Mouse (Mus musculus) ovary, adult 18-20 months (tissue): ENCODE measurements around the gene Txnrd3.

Experiments used
- DNase-seq: peaks from one replicate; pipeline ENCODE4 v3.0.0; 2022; ENCODE audit warnings: low spot score, mixed read lengths

Txnrd3 gene

GRCm38 (mm10) chr6:89658342-89658741 lies 14.6 kb downstream of the Txnrd3 start:
- no peak for DNase-seq

GRCm38 (mm10) chr6:89658931-89659330 lies 15.1 kb downstream of the Txnrd3 start:
- no peak for DNase-seq

DNA sequence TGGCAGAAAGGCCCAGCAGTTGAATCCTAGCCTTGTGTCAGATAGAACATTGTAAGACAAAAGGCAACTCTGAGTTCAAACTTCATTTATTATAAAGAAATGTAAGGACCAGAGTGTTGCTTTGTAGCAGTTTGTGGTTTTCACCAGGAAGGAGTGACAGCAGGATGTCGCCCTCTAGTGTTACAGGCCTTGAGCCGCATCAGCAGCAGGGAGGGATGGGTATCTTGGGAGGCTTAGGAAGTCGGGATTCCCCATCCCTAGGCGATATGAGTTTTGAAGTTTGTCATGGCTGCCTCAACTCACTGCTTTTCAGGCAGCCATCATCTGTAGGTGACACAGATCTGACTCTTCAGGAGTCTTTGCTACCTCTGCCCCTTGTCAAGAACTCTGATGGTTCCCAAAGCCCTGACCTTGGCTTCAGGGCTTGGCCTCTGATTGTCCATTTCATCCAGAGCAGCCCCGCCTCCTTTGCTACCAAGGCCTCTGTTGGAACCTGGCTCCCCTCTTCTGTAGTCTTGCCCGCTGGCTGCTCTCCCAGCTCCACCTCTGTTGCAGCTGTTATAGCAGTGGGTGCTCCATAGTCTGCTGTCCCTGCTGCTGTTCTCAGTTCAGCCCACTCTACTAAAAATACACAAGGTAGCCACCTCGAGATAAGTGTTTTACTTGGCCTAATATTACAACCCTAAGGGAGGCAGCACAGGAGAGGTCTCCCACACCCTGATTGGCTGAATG lies 16.1 kb downstream of the Txnrd3 start:
- no peak for DNase-seq

- DNase-seq, result no peak
These were observed 16.7 kb downstream of the Txnrd3 start for GRCm38 (mm10) chr6:89660490-89660889.

DNA sequence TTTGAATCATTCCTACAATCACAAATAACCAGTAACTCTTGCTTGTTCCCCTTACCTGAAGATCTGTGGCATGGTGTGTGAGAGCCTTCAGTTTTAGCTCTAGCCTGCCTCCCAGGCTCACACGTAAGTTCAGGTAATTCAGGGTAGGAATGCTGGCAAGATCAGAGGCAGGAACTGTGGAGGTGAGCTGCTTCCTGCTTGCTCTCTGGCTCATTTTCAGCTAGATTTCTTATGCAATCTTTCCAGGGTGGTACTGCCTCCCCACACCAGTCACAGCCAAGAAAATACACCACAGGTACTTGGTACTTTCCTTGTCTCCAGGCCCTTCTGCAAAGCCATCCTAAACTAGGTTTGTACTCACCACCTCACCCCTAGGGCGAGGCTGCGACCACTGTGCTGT lies 18.7 kb downstream of the Txnrd3 start:
- no peak for DNase-seq

DNA sequence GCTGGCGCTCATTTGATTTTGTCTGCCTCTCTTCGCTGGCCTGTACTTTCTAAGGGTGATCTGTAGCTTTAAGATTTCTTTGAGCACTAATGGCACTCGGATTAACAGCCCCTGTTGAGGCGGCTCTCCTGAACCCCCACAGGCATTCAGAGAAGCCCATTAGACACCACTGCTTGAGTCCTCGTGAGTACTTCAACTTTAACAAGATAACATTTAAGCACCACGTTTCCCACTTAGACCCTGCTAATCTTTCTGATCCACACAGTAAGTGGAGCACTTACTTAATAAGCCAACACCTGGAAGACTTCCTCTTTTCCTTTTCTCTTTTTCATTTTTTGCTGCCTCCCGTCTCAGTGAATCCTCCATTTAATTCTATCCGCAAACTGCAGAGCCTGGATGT lies 21.4 kb downstream of the Txnrd3 start:
- no peak for DNase-seq

DNA sequence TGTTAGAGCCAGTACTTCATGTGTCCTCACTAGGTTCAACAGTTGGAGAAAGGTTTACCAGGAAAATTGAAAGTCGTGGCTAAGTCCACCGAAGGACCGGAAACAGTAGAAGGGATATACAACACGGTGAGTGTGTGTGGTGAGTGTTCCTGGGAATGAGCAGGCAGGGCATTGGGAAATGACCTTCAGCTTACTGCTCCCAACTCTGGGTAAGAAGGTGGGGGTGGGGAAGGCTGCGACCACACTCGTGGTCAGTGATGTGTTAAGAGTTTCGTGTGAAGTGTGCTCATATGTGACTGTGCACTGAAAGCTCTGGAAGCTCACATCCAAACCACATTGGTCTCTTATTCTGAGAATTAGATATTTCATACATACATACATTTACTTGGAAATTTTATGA lies 21.9 kb downstream of the Txnrd3 start:
- DNase-seq, result no peak

- DNase-seq, result no peak
These were observed 23.2 kb downstream of the Txnrd3 start for GRCm38 (mm10) chr6:89666976-89667375.

DNA sequence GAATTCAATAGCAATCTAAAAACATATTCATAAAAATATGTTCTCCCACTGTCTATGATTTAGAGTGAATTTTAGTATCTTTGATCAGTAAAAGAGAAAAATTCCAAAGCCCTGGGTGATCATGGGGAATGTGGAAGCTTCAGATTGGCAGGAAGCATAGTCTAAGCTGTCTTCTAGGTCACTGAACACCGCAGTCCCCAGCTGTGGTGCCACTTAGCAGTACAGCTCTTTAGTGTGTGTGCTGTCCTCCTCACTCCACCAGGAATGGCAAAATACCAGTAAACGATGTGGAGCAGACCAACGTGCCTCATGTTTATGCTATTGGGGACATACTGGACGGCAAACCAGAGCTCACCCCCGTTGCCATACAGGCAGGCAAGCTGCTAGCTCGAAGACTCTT lies 25.8 kb downstream of the Txnrd3 start:
- no peak for DNase-seq

DNA sequence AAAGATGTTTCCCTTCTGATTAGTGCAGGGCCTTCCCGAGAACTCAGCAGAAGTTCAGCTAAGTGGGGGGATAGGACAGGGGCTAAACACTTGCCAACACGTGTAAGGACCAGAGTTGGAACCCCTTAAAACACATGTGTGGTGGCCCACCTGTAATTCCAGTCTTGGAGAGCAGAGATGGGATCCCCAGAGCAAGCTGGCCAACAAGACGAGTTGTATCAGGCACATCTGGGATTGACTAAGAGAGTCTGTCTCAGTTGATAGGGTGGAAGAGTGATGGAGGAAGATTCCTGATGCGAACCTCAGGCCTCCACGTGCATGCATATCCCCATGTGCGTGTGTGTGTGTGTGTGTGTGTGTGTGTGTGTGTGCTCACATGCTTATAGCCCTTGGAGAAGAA lies 27.6 kb downstream of the Txnrd3 start:
- DNase-seq, result no peak

DNA sequence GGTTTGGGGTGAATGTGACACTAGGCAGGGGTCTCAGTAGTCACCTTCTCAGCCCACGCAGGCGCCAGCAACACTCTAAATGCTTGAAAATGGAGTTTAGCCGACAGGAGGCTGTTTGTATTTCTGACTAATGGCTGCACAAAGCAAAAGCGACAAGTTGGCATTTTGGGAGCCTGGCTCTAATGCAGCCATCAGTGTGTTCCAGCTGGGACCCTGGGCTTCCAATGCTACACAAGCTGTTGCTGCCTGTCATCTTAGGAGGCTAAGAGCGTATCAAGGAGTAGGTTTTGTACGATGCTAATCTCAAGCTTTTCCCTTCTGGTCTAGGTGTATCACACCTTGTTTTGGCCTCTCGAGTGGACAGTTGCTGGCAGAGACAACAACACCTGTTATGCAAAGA lies 28.9 kb downstream of the Txnrd3 start:
- no peak for DNase-seq

- DNase-seq, result no peak
These were observed 29.5 kb downstream of the Txnrd3 start for GRCm38 (mm10) chr6:89673135-89673780.

GRCm38 (mm10) chr6:89678522-89678921 lies 34.7 kb downstream of the Txnrd3 start:
- DNase-seq, result no peak

GRCm38 (mm10) chr6:89679291-89679835 lies 35.6 kb downstream of the Txnrd3 start:
- DNase-seq, result peak; percentile 23

GRCm38 (mm10) chr6:89680155-89680554 lies 36.4 kb downstream of the Txnrd3 start:
- peak; percentile 16 for DNase-seq

DNA sequence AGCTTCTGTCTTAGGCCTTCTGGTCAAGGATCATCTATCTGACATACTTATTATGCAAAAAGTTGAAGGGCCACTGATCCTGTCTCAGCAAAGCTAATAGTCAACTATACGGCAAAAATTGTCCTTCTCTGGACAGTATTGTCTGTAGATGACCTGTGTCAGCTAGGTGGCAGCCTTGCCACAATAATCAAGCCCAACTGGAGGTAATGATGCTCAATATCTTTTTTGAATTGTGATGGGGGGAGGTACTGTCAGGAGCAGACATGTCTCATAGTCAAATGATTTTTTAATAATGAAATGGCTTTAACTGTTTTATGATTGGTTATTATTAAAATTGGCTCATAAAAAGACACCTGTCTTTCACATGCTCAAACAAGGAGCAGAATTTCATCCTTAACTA lies 40.4 kb downstream of the Txnrd3 start:
- DNase-seq, result no peak

GRCm38 (mm10) chr6:89687100-89687499 lies 43.3 kb downstream of the Txnrd3 start:
- no peak for DNase-seq

DNA sequence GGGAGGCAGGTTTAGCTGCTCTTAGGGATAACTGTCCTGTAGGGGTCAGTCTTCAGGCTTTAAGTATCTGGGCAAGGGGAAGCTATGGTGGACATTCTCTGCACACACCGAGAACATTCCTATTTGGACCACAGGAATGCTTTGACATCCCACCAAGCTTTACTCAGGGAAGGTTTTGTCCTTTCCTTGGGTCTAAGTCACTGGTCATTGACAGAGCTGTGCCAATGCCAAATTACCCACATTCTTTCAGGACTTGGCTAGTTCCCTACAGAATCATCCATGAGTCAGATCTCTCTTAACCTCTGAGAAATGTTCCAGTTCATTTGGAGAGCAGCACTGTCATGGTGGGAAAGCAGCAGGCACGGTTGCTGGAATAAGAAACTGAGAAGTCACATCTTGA lies 62.8 kb downstream of the Txnrd3 start:
- no peak for DNase-seq

GRCm38 (mm10) chr6:89707240-89707639 lies 63.5 kb downstream of the Txnrd3 start, which contains the start of gene Vmn1r40:
Vmn1r40 (plus strand) TSS chr6:89707540.
- DNase-seq, result no peak

- DNase-seq, result no peak
These were observed 74.3 kb downstream of the Txnrd3 start for GRCm38 (mm10) chr6:89718051-89718450.
